ENCODE assay signal across 15 mouse cellular contexts in genomic region chr13:55967151-55967550, GRCm38 (mm10).
A peak's percentile ranks its signal among the peaks of the same experiment; 100 is the strongest.
DNase-seq lines count a peak whose midpoint lies in the region; TF ChIP-seq lines count a peak whose summit lies in the region.
"Had no signal": no experiment of that assay in that cellular context is flagged by ENCODE, and none has a peak within 500 bp of the region (broad histone marks: within the 10 kb centered on the region; RNA-seq: fewer than 3 reads in every experiment).

No protein-coding gene starts in this region.

- 95% methylated on average over 6 of the region's 6 CpGs for WGBS in thymus, adult 2 months

- no peak overlapping the region for H3K4me3 ChIP-seq in thymus, adult 2 months (ENCODE audit: control insufficient read depth, insufficient read depth, low read length)
- H3K4me3 ChIP-seq: liver, embryonic 15.5 days; neural tube, embryonic 13.5 days had no signal

- no peak for TF ChIP-seq POLR2A in thymus, adult 2 months (IDR thresholded peaks at IDR 0.05; ENCODE audit: control insufficient read depth, extremely low read depth, insufficient read depth, low read length, poor library complexity)

- no peaks in the 10 kb centered on the region for H3K27me3 ChIP-seq in thymus, adult 2 months (ENCODE audit: control insufficient read depth, insufficient read depth, low read length)

- DNase-seq in urinary bladder, postnatal 14 days (ENCODE audit: low spot score): peak; percentile 51
- DNase-seq in urinary bladder, postnatal 10 days (ENCODE audit: low spot score): no peak
- DNase-seq in gastrocnemius, postnatal 36 days: peak; percentile 45 to 65
- peak; percentile 51 for DNase-seq in heart, postnatal 25 days (ENCODE audit: low spot score)
- DNase-seq in thymus, adult 2 months: no peak
- no peak for DNase-seq in thymus, postnatal 36 days
- no peak for DNase-seq in liver
- DNase-seq: adrenal gland, adult 2 months; forebrain, postnatal 0 days; kidney, adult 11 months; lung, postnatal 10 days; midbrain, embryonic 14.5 days had no signal

- H3K36me3 ChIP-seq in thymus, adult 2 months (ENCODE audit: control insufficient read depth, insufficient read depth, low read length): no peaks in the 10 kb centered on the region
- H3K36me3 ChIP-seq: liver, embryonic 15.5 days; neural tube, embryonic 13.5 days had no signal

- no peak overlapping the region for H3K27ac ChIP-seq in thymus, adult 2 months (ENCODE audit: control insufficient read depth, insufficient read depth, low read length)
- H3K27ac ChIP-seq: hindbrain, postnatal 0 days; liver, embryonic 15.5 days; neural tube, embryonic 13.5 days had no signal

- H3K4me1 ChIP-seq in thymus, adult 2 months (replicated peaks; ENCODE audit: control insufficient read depth, insufficient read depth, low read length): no peaks in the 10 kb centered on the region
- H3K4me1 ChIP-seq: liver, embryonic 15.5 days had no signal

- TF ChIP-seq CTCF in thymus, adult 2 months (IDR thresholded peaks at IDR 0.05; ENCODE audit: borderline replicate concordance, control insufficient read depth, extremely low read depth, insufficient read depth, low read length, poor library complexity): no peak

- intact Hi-C loops in gastrocnemius, postnatal 36 days (cut with DNase I): loop anchor here (5.0 kb wide), 1 partner anchor 105 kb away; no protein-coding TSS in a partner anchor
- intact Hi-C loops in heart, postnatal 25 days (cut with DNase I): loop anchor here (10.0 kb wide), 1 partner anchor 242 kb away; the partner anchor contains the start of gene Pcbd2

Comparison
In these comparisons a context has a peak if more than half of its experiments do, and no peak if none do; other contexts are left out.
1. DNase-seq: peak in urinary bladder, postnatal 14 days (single experiment), gastrocnemius, postnatal 36 days (2 of 2) and heart, postnatal 25 days (single experiment); none in urinary bladder, postnatal 10 days (single experiment), thymus, adult 2 months (single experiment), thymus, postnatal 36 days (0 of 2) and liver (single experiment).